Mouse (Mus musculus): Measurements from ENCODE around the gene Fbxo36.

Fbxo36 gene

DNA sequence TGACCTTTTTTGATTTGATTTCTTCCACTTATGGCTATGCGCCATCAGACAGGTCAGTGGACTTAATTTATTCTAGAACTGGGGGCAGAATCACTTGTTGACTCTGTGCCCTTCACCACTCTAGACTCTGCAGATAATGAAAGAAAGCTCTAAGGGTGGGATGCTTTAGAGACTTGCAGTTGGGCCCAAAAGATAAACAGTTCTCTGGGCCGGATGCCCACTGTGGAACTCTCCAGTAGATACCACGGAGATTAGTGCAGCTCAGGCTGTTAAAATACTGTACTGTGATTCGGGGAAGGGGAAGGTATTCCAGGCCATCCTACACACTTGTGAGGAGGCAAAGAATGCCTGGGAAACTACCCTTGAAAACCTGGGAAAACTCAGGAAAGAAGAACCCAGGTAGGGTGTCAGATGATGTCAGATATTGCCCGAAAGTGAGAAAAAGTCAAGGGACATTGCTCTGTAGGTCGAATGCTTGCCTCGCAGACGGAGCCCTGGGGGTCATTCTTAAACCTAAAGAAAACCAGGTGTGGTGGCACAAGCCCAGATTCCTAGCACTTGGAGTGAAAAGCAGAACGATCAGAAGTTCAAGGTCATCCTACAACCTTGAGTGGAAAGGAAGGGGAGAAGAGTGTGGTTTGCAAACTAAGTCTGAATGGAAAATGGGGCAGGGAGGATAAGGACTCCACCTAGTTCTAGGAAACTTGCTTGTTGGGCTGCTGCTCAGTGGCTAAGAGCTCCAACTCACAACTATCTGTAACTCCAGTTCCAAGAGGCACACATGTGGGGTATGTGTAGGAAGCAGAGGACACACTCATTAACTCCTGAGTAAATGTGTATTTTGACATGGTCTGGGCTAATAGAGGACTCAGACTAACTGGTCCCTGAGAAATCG lies 21.0 kb downstream of the Fbxo36 start:
- no peak for DNase-seq

DNA sequence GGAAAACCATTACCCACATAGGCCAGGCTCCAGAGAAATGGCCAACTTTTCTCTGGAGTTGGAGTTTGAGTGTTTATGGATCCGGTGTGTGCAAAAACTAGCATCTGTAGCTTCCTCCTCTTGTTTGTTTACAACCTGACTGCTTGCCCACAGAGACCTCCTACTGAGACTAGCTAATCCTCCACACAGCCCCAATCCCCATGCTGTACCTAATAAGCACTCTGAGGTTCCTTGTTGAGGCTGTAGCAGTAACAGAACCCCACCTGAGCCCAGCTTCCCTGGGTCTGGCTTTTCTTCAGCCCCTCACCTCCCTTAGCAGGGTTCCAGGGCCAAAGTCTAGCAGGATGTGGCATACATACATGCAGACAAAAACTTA lies 21.6 kb downstream of the Fbxo36 start:
- no peak for DNase-seq

DNA sequence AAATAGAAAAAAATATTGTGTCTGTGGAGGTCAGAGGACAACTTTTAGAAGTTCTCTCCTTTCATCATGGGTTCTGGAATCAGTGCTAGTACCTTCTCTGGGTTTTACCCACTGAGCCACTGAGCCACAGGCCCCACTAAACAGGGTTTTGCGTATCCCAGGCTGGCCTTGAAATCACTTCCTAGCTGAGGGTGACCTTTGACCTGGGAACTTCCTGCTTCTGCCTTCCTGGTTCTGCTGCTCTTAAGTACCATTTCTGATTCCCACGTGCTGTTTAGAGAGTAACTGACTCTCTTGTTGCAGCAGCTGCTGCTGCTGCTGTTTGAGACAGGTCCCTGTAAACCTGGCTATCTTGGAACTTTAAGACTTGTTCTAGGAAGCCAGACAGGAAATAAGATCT lies 25.0 kb downstream of the Fbxo36 start:
- DNase-seq = no peak

DNA sequence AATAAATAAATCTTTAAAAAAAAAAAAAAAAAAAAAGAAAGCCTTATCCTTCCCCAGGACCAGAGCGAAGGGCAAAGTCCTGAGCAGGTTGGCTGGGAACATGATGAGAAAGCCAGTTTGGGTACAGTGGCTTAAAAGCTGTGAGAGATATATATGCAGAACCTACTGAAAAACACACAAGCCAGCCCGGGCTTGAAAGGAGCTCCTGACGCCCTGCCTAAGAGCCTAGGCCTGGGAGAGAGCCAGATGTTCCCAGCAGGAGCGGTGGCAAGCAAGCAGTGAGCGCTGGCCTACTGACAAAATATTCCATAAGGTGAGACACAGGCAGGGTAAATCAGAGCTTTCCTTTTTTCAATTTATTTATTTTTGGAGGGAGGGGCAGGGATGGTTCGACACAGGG lies 26.6 kb downstream of the Fbxo36 start:
- DNase-seq = no peak

DNA sequence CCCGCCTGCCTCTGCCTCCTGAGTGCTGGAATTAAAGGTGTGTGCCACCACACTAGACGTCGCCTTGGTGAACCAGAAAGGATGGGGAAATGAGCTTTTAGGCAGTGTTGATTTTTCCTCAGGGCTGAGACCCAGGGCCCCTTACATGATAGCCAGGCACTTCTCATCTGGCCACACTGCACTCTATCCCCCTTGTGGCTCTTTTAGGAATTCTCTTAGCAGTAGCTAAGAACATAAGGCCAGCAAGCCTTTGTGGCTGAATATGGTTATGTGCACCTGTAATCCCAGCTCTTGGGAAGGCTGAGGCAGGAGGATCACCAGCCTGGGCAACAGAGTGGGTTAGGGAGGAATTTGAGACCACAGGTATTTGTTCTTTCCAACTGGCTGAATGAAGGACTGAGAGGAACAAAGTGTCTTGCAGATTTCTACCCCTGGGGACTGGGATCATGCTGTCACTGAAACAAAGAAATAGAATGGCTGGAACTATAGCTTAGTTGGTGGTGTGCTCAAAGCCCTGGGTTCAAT lies 27.1 kb downstream of the Fbxo36 start:
- no peak for DNase-seq

DNA sequence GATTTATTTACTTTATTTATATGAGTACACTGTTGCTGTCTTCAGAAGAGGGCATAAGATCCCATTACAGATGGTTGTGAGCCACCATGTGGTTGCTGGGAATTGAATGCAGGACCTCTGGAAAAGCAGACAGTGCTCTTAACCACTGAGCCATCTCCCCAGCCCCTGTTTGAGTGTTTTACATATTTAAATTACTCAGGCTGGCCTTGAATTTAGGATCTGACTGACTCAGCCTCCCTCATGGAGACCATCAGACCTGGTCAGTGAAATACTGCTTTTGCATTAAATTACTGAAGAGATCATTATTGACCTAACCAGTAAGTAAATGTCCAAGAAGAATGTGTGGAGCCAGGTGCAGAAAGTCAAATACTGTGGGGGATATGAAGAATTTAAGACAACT lies 28.7 kb downstream of the Fbxo36 start:
- DNase-seq = no peak

DNA sequence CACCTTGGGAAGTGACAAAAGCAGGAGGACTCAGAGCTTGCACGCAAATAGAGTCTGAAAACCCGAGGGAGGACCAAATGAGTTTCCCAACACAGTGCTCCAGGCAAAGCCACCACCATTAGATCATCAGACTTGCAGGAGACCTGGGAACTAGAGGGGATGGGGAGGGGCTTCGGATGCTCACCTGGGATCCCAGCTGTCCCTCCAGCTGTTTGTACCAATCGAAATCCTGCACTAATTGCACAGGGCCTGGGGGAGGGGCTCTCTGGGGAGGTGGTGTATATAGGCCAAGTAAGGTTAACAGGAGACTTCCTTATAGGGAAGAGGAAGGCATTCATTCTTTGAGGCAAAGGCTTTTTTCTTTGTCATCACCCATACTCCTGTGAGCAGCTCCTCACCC lies 29.2 kb downstream of the Fbxo36 start:
- DNase-seq = no peak

DNA sequence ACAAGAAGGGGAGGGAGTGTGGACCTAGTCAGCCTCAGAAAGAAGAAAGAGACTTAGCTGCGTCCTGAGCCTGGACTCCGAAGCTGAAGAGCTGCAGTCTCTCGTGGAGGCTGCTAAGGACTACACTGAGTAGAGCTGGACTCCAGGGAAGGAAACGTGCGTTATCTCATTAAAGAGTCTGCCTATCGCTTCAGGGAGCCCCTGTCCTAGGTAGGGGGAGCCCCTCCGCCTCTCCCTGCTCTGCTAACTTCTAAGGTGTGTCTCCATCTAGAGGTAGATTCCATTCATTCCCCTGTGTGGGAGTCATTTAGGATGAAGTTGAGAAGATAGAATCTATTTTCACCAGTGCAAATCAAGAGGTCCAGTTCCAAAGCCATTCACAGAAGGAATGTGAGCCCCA lies 29.9 kb downstream of the Fbxo36 start:
- DNase-seq = no peak

DNA sequence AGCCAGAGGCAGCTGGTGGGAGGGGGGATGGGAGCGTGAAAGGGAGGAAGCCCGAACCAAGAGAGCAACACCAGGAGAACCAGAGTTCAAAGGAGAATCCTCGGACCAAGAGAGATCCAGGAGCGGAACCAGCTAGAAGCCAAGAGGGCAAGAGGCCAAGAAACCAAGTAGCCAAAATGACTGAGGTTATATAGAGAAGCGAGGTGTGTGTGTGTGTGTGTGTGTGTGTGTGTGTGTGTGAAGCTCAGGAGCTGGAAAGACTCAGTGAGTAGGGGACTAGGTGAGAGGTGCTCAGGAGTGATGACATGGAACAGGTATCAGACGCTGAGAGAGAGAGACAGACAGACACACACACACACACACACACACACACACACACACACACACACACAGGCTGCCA lies 31.5 kb downstream of the Fbxo36 start:
- DNase-seq = no peak

DNA sequence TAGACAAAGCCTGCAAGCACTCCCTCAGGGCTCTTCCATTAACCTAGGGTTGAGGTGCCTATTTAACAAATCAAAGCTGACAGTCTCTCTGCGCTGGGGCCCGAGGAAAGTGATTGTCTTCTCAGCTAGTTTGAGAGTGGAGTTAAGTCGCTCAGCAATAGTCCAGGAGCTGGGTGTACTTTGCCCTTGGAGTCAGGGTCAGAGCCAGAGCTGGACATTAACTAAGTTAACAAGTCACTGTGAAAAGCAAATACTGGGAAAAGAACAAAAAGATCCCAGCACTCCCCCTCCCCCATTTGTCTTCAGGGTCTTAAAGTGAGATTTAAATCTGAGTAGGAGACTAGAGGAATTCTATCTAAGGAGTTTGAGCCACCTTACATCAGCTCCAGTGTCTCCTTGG lies 32.5 kb downstream of the Fbxo36 start:
- no peak for DNase-seq

DNA sequence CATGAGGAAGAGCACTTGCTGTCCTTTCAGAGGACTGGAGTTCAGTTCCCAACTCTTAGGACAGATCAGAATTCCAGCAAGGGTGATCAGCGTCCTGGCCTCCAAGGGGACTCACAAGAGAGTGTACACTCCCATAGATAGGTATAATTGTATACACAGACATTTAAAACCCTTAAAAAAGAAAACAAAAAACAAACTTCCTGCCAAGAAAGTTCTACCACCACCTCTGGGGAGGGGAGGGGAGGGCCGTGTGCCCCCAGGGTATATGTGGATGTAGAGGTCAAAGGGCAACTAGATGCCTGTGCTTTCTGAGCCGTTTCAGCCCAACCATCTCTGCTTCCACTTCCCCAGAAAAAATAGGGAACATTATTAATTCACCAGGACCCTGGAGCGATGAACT lies 33.3 kb downstream of the Fbxo36 start:
- DNase-seq = no peak

DNA sequence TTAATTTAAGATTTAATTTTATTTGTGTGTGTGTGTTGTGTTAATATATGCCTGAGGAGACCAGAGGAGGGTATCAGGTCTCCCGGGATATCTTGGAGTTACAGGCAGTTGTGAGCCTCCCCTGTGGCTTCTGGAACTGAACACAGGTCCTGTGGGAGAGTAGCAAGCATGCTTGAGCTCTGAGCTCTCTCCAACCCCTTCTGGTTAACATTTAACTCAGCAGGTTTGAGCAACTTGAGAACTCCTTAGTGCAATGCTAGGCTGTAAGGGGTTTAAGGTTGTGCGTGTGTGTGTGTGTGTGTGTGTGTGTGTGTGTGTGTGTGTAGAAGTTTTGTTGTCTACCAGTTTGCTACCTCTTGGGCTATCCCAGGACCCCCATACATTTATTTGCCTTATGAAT lies 37.9 kb downstream of the Fbxo36 start:
- DNase-seq = no peak

DNA sequence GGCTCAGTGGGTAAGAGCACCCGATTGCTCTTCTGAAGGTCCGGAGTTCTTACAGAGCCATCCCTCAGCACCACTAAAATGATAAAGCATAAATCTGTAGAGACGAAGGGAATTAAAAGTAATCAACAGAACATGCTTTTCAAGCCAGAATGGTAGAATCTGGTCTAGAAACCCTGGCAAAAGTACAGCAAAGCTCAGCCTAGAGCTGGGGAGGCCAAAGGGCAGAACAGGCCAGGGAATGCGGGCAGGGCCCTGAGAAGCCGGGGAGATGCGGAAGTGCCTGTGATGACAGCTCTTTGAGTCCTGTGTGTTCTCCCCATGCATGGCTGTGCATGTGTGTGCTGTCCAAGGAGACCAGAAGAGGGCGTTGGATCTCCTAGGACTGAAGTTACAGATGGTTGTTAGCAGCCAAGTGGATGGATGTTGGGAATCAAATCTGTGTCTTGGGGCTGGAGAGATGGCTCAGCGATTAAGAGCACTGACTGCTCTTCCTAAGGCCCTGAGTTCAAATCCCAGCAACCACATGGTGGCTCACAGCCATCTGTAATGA lies 40.0 kb downstream of the Fbxo36 start:
- DNase-seq = no peak

DNA sequence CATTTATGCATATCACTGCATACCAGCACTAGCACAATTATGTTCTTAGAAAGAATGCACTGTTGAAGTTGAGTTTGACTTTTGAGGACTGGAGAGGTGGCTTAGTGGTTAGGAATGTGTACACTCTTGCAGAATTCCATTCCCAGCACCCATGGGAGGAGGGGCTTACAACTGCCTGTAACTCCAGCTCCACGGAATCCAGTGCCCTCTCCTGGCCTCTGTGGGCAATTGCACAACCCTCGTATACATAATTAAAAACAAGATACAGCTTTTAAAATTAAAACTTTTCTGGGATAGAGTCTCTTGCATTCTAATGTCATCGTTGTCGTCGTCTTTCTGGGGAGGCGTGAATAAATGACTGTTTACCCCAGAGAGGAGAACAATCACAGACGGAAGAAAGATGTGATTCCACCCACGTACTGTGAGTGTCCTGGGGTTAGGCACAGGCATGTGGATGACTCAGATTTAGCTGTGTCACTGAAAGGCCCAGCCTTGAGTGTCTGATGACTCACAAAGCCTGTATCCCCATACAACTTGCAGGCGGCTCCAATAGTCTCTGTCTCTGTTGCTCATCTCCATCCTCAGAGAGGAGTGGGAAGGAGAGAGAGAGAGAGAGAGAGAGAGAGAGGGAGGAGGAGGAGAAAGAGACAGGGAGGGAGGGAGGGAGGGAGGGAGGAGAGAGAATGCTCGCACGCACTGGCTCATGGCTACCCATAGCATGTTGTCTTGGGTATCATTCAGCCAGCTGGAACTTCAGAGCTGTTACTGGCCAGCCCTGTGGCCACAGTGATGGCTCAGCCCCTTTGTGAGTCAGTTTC lies 41.8 kb downstream of the Fbxo36 start:
- no peak for DNase-seq

DNA sequence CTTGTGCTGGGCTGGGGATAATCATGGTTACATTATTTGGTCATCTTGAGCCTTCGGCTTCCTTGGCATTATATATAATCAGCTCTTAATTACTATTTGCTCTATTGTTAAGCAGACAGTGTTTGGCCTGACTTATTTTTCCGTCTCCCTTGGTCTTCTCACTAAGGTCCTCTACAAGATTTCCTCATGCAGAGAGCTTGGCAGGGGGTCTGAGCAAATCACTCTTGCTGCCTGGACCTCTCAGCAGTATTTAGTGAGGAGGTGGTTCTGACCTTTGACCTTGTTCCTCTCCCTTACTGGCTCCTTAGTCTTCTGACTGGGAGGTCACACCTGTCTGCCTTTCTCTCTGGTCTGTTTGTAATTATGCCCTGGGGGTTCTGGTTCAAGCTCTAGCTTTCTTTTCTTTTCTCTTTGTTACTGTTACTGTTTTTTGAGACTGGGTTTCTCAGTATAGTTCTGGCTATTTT lies 42.5 kb downstream of the Fbxo36 start:
- no peak for DNase-seq

DNA sequence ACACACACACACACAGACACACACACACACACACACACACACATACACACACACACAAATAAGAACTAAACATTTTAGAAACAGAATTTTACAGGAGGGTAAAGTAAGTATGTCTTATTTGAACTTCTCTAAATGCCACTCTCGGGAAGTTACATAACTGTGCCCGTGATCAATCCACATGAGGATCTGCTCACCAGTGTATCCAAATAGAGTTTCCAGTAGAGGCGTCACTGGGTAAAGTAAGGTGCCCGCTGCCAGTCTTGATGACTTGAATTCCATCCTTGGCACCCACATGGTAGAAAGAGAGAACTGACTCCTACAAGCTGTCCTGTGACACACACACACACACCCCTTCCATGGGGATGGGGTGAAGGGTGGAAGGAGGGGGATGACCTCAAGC lies 43.3 kb downstream of the Fbxo36 start:
- DNase-seq = no peak

DNA sequence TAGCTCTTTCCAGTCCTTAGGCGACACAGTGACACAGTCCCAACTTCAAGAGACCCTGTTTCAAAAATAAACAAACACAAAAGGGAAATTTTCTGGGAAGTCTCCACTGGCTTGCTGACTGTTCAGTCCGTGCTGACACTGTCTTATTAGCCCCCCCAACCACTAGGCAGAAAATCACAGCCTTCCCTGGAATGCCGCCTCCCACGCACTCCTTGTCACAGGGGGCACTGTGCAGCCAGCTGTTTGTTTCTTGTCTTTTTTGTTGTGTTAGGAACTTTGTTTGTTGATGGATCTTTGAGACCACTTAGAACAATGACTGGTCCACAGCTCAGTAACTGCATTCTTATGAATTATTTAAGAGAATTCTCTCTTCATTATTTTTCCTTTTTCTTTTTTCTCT lies 44.2 kb downstream of the Fbxo36 start:
- no peak for DNase-seq

DNA sequence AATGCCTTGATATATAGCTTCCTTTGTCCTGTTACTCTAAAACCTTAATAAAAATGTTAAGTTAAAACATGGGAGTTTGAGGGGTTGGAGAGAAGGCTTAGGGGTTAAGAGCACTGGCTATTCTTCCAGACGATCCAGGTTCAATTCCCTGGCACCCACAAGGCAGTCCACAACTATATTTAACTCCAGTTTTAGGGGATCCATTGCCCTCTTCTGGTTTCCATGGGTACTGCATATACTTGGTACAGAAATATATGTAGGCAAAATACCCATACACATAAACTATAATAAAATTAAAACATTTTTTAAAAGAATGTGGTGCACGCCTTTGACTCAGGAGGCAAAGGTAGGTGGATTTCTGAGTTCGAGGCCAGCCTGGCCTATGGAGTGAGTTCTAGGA lies 45.5 kb downstream of the Fbxo36 start:
- DNase-seq = no peak

DNA sequence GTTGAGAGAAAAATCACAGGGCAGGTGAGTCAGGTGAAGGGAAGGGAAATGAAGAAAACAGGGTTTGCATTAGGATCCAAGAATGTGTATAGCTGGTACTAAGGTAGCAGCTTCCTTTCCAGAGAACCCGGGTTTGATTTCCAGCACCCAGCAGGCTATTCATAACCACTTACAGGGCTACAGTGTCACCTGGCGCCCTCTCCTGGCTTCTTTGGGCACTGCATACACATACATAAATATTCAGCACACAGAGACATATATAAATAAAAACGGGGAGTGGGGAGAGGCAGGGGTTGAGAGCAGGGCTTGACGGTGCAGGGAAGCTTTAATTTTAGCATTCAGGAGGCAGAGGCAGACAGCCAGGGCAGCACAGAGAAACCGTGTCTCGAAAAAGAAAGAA lies 46.3 kb downstream of the Fbxo36 start:
- DNase-seq = no peak

DNA sequence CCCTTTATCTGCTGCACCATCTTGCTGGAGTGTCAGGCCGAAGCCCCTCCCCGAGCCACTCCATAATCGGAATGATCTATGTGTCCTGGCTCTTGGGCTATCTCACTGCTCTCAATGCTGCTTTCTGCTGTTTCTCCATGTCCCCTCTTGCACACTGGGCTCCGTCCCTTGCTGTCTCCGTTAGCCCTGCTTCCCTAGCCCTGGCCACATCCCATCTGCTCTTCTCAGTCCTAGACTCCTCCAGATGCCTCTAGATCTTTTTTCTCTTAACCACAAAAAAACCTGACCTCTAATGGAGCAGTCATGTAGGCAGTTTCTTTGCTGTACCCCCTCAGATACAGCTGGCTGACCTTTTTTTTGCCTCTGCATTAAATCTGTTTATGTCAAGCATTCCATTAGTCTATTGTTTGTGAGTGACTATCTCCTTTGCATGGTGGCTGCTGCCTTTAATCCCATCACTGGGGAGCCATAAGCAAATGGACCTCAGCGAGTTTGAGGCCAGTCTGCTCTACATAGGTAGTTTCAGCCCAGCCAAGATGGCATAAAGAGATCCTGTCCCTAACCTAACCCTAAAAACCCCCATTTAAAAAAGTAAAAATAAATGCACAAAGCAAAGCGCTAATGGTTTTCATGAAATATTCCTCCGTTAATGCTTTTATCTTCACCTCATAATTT lies 49.8 kb downstream of the Fbxo36 start:
- DNase-seq = no peak

DNA sequence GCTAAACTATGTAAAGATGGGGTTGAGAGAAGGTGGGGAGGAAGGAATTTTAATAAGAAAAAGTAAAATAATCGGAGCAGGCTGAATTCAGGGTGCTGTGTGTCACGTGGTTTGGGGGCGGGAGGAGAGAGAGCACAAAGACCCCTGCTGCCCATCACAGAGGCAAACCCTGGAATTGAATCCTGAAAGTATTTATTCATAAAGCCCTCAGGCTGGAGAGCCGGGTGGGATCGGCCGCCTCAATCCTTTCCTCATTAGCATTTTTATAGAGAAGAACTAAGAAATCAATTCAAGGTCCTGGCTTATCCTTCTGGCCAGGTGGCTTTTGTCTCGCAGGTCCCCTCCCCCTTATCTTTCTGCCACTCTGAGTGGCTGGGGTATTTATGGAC lies 50.4 kb downstream of the Fbxo36 start:
- DNase-seq = peak; percentile 66

DNA sequence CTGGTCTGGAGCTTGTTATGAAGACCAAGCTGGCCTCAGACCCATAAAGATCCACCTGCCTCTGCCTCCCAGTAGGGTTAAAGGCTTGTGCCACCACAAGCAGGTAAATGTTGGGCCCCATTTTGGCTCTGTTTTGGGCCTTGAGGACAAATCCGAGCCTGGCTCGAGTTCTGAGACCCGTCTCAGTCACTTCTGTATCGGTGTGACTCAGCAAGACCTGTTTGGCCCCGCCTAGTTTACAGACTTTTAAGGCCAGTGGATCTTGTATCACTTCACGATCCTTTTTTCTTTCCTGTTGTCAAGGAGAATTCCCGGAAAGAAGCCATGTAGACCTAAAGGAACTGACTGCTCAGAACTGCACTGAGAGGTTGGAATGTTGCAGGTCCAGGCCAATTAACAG lies 50.9 kb downstream of the Fbxo36 start:
- DNase-seq = no peak

DNA sequence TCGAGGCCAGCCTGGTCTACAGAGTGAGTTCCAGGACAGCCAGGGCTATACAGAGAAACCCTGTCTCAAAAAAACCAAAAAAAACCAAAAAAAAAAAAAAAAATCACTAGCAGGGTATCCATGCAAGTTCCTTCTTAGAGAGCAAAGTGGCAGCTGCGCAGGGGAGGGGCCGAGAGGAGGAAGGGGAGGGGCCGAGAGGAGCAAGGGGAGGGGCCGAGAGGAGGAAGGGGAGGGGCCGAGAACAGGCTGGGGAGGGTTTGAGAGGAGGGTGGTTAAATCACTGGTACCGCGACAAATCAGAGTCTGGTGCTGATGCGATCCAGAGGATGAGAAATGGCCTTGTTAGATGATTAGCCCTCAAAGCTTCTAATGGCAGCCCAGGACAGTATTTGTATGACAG lies 52.1 kb downstream of the Fbxo36 start:
- DNase-seq = no peak
